Mouse (Mus musculus) G1E (cell line): Measurements from ENCODE around the gene Map3k6. TPM values are rescaled to one million over a fixed set of nuclear protein-coding genes. Genes with fewer than 3 reads are reported as not detected.
A peak's percentile ranks its signal among the peaks of the same experiment; 100 is the strongest.

ENCODE experiments used
- ATAC-seq: 2 replicates; pipeline ENCODE4 v1.8.0; 2016; ENCODE audit warnings: mild to moderate bottlenecking; ENCODE audit not compliant: insufficient number of reproducible peaks, poor library complexity, low FRiP score, severe bottlenecking; ENCODE audit errors: extremely low read depth
- DNase-seq: peaks from one replicate; pipeline ENCODE4 v3.0.0; 2012; ENCODE audit warnings: low spot score
- H3K27me3 ChIP-seq: 2 replicates; pipeline ENCODE4 v1.6.1; 2012; ENCODE audit warnings: mild to moderate bottlenecking, low read length, inconsistent platforms; ENCODE audit not compliant: insufficient read depth
- H3K36me3 ChIP-seq: replicated peaks from 2 replicates; pipeline ENCODE3; 2012; ENCODE audit warnings: mild to moderate bottlenecking, inconsistent platforms
- H3K4me1 ChIP-seq: 2 replicates; pipeline ENCODE4 v1.6.1; 2012; ENCODE audit warnings: low read depth, low read length, inconsistent platforms, mixed read lengths; ENCODE audit not compliant: insufficient read depth
- H3K4me3 ChIP-seq: 2 replicates; pipeline ENCODE4 v1.5.1; 2012; ENCODE audit warnings: low read depth, mild to moderate bottlenecking, inconsistent platforms, low read length, moderate library complexity, mixed read lengths
- H3K9me3 ChIP-seq: replicated peaks from 2 replicates; pipeline ENCODE4 v1.6.1; 2012; ENCODE audit warnings: inconsistent platforms
- CTCF ChIP-seq: IDR thresholded peaks from 2 replicates; pipeline ENCODE4 v1.5.1; 2012; ENCODE audit warnings: low read depth, low read length, inconsistent platforms, mixed read lengths
- GATA1 ChIP-seq: IDR thresholded peaks from 2 replicates; pipeline ENCODE4 v1.6.1; 2012; ENCODE audit warnings: borderline replicate concordance, low read length, inconsistent platforms, mixed read lengths
- GATA2 ChIP-seq: IDR thresholded peaks from 2 replicates; pipeline ENCODE4 v1.6.1; 2012; ENCODE audit warnings: low read depth, low read length, inconsistent platforms, borderline replicate concordance
- POLR2AphosphoS5 ChIP-seq: IDR thresholded peaks from 2 replicates; pipeline ENCODE4 v1.6.1; 2012; ENCODE audit warnings: low read depth, low read length, inconsistent platforms; ENCODE audit not compliant: insufficient replicate concordance
- TAL1 ChIP-seq: conservative IDR thresholded peaks from 2 replicates; pipeline ENCODE4 v1.6.1; 2012; ENCODE audit warnings: low read depth, low read length, inconsistent platforms, mixed read lengths
- polyA plus RNA-seq: library from polyadenylated mRNA; stranded (reverse); fragments of >175 nt; gene quantifications from 2 replicates; pipeline ENCODE4 v1.2.3, GENCODE M21; 2012
- total RNA-seq, 2 experiments: library from RNA; stranded (forward) in 1 of 2; stranded (reverse) in 1 of 2; fragments of 200-1000 nt in 1 of 2; fragments of >200 nt in 1 of 2; fragmentation: Nextera tagmentation in 1 of 2; gene quantifications; 2 replicates each; pipeline ENCODE4 v1.2.3; 2014 to 2017

The Map3k6 gene
- total and polyA plus RNA-seq, 3 experiments, result 27.6 to 85.3 (median 28.4) TPM

GRCm38 (mm10) chr4:133197801-133198286 lies 42.8 kb upstream of the Map3k6 start:
- no peak for DNase-seq
- peaks cover 3% of the 10 kb centered on the region; the same call in 1 of the 2 replicates for H3K27me3 ChIP-seq
- H3K4me1 ChIP-seq, result peaks cover 16% of the 10 kb centered on the region
- ATAC-seq, result no peak
- no peaks in the 10 kb centered on the region for H3K9me3 ChIP-seq
- no peak overlapping the region for H3K4me3 ChIP-seq
- peaks cover 77% of the 10 kb centered on the region for H3K36me3 ChIP-seq
- TF ChIP-seq CTCF (no peak), GATA1 (no peak), TAL1 (no peak), POLR2AphosphoS5 (no peak), GATA2 (no peak)

DNA sequence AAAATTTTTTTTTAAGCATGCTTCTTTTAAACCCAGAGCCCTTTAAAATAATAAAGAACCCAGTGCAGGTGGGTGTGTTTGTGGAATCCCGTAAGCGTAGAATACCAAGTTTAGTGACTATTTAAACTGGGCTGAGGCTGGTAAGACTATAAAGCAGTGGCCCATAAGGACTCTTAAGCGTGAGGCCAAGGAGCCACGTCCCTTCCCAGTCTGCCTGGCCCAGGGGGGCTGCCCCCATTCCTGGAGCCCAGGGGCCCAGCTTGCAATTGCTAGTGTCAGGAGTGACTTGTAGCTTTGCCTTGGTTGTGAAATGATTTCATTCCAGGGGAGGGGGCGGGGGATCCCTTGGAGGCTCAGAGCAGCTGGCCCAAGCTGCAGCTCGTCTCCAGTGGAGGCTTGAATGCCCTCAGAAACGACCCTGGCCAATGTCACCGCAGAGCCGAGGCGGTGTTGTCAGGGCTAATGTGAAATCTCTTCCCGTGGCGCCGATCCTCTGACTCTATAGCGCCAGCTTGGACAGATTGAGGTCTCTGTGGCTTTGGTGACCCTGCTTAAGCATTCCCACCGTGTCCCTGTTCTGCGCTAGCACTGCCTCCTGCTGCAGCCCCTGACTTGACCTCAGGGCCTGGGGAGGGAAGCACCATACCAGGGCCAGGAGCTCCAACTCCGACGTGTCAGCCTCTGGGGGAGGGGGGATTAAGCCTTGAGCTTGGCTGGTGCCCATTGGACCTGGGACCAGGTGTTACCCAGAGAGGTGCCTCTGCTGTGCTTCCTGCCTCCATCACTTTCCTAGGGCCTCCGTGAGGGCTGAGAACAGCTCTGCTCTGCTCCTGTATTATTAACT lies 42.1 kb upstream of the Map3k6 start:
- TF ChIP-seq POLR2AphosphoS5, result no peak
- no peak for TF ChIP-seq GATA1
- no peak for TF ChIP-seq GATA2
- TF ChIP-seq TAL1, result no peak
- TF ChIP-seq CTCF, result no peak
- DNase-seq (no peak), ATAC-seq (no peak)
- Histone ChIP-seq H3K9me3 (no peaks in the 10 kb centered on the region), H3K27me3 (peaks cover 3% of the 10 kb centered on the region; the same call in 1 of the 2 replicates), H3K4me3 (no peak overlapping the region), H3K4me1 (peaks cover 16% of the 10 kb centered on the region), H3K36me3 (peaks cover 70% of the 10 kb centered on the region)

DNA sequence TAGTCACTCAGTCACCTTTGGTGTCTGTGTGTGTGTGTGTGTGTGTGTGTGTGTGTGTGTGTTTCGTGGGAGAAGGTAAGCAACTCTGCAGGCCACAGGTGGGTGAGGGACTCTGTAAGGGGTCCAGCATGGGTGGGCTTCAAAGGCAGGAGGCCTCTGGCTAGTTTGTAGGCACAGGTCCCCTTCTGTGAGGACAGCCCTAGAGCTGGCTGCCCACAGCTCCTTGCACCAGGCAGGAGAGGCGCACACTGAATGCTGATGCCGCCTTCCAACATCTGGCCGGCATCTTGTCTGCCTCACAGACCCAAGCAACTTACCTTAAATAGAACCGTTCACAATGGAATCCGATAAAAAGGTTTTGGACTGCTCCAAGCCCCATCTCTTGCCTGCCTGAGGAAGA lies 40.9 kb upstream of the Map3k6 start:
- TF ChIP-seq GATA2, result no peak
- H3K4me3 ChIP-seq, result no peak overlapping the region
- DNase-seq (no peak), ATAC-seq (no peak)
- peaks cover 8% of the 10 kb centered on the region; the same call in 1 of the 2 replicates for H3K27me3 ChIP-seq
- H3K36me3 ChIP-seq, result peaks cover 58% of the 10 kb centered on the region
- no peaks in the 10 kb centered on the region for H3K9me3 ChIP-seq
- H3K4me1 ChIP-seq, result peaks cover 16% of the 10 kb centered on the region

DNA sequence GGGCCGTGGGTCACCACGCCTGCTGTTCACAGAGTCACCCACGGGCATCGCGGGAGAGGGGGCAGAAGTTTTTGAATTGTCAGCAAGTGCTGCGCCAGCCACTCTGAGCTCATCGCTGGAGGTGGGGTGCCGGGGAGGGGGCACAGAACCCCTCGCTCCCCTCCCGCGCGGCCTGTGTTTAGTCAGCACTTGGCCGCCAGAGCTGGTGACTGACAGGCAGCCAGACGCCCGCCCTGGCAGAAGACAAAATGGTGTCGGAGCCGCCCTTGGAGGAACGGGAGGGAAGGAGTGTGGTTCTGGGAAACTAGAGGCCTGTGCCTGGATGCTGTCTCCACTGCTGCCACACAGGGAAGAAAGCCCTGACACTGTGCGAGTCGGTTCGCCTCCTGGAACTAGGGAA lies 40.3 kb upstream of the Map3k6 start:
- Histone ChIP-seq H3K36me3 (peaks cover 52% of the 10 kb centered on the region), H3K4me1 (peaks cover 16% of the 10 kb centered on the region), H3K9me3 (no peaks in the 10 kb centered on the region), H3K27me3 (peaks cover 9% of the 10 kb centered on the region; the same call in 1 of the 2 replicates), H3K4me3 (no peak overlapping the region)
- no peak for DNase-seq
- no peak for ATAC-seq
- TF ChIP-seq CTCF, result no peak
- TF ChIP-seq TAL1, result no peak
- TF ChIP-seq POLR2AphosphoS5, result no peak
- no peak for TF ChIP-seq GATA1
- no peak for TF ChIP-seq GATA2

DNA sequence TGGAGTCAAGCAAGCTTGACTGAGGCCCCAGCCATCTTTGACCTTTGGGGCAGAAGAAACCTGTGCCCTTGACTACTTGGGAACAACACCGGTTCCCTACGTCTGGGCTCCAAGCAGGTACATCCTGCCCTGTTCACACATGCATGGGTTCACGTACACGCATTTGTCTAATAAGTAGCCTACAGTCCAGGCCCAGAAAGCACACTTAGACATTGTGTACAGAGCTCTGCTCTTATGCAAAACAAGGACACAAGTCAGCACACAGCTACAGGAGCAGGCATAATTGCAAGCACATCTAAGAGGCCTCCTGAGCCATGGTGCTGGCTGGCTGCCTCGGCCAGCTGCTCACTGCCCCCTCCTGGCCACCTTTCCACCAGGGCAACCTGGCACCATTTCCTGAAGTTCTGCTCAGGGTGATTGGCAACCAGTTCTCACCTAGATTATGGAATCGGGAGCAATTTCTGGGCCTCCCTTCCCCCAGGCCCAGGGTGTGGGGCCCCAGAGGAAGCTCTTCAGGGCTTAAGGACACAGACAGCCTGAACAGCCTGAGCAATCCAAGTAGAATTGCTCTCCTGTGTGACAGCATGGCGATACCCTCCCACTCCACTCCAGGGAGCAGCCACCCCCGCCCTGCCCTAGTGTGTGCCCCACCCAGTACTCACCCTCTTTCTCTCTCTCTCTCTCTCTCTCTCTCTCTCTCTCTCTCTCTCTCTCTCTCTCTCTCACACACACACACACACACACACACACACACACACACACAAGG lies 39.4 kb upstream of the Map3k6 start:
- no peak for ATAC-seq
- no peak for TF ChIP-seq GATA1
- no peak for TF ChIP-seq POLR2AphosphoS5
- no peak for TF ChIP-seq TAL1
- TF ChIP-seq GATA2, result no peak
- no peak for TF ChIP-seq CTCF

DNA sequence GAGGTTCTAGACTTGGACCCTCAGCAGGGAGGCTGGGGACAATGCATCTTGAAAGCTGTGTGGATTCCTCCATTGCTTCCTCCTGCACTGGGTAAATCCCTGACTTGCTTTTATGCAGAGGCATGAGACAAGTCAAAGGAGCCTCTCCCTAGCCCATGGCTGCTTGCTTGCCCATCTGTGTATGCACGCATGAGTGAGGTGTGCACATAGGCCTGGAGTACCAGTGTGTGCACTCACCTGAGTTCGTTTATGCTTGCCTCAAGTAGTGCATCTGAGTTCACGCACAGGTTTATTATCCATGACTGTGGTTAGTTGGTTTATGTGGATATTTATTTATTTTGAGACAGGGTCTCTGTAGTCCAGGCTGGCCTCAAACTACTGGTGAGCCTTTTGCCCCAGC lies 38.4 kb upstream of the Map3k6 start:
- DNase-seq, result no peak
- Histone ChIP-seq H3K4me3 (no peak overlapping the region), H3K9me3 (no peaks in the 10 kb centered on the region), H3K36me3 (peaks cover 33% of the 10 kb centered on the region), H3K4me1 (peaks cover 16% of the 10 kb centered on the region), H3K27me3 (peaks cover 14% of the 10 kb centered on the region)
- no peak for ATAC-seq
- TF ChIP-seq POLR2AphosphoS5 (no peak), GATA1 (no peak), CTCF (no peak), GATA2 (no peak)

More for the DNA sequence above, 39.4 kb upstream of the Map3k6 start:
- peaks cover 16% of the 10 kb centered on the region for H3K4me1 ChIP-seq
- no peak for DNase-seq
- no peaks in the 10 kb centered on the region for H3K9me3 ChIP-seq
- H3K4me3 ChIP-seq, result peak overlapping the region; percentile 15; the same call in 1 of the 2 replicates
- peaks cover 11% of the 10 kb centered on the region; the same call in 1 of the 2 replicates for H3K27me3 ChIP-seq
- H3K36me3 ChIP-seq, result peaks cover 44% of the 10 kb centered on the region
